Mouse (Mus musculus) adipocyte (in vitro differentiated cells): ENCODE results near the gene Nfatc2.
A peak's percentile ranks its signal among the peaks of the same experiment; 100 is the strongest.

Experiments
- DNase-seq: peaks from one replicate; pipeline ENCODE4 v3.0.0-alpha.2; 2016; ENCODE audit warnings: low spot score

Nfatc2 gene

GRCm38 (mm10) chr2:168601491-168602386 lies at the start of gene Nfatc2:
Gene Nfatc2 (minus strand): TSS chr2:168601657.
- DNase-seq: peak; percentile 86

- DNase-seq: no peak
Measured at GRCm38 (mm10) chr2:168648171-168648570, 46.7 kb upstream of the Nfatc2 start.

- DNase-seq: no peak
Measured at GRCm38 (mm10) chr2:168644855-168645254, 43.4 kb upstream of the Nfatc2 start.

- no peak for DNase-seq
Measured at GRCm38 (mm10) chr2:168643524-168644177, 42.2 kb upstream of the Nfatc2 start.

- DNase-seq: no peak
Measured at GRCm38 (mm10) chr2:168642187-168642586, 40.7 kb upstream of the Nfatc2 start.

- DNase-seq: no peak
Measured at GRCm38 (mm10) chr2:168640460-168640859, 39.0 kb upstream of the Nfatc2 start.

- no peak for DNase-seq
Measured at GRCm38 (mm10) chr2:168634881-168635280, 33.4 kb upstream of the Nfatc2 start.

GRCm38 (mm10) chr2:168633301-168633816 lies 31.9 kb upstream of the Nfatc2 start:
- no peak for DNase-seq

GRCm38 (mm10) chr2:168632543-168632942 lies 31.1 kb upstream of the Nfatc2 start:
- DNase-seq: no peak

GRCm38 (mm10) chr2:168628787-168629186 lies 27.3 kb upstream of the Nfatc2 start:
- DNase-seq: peak; percentile 87

- DNase-seq: peak; percentile 56
Measured at GRCm38 (mm10) chr2:168627829-168628770, 26.6 kb upstream of the Nfatc2 start.

- no peak for DNase-seq
Measured at GRCm38 (mm10) chr2:168626385-168626784, 24.9 kb upstream of the Nfatc2 start.

- no peak for DNase-seq
Measured at GRCm38 (mm10) chr2:168625091-168625490, 23.6 kb upstream of the Nfatc2 start.

- no peak for DNase-seq
Measured at GRCm38 (mm10) chr2:168621111-168621802, 19.8 kb upstream of the Nfatc2 start.

GRCm38 (mm10) chr2:168618205-168618717 lies 16.8 kb upstream of the Nfatc2 start:
- no peak for DNase-seq

GRCm38 (mm10) chr2:168615160-168615559 lies 13.7 kb upstream of the Nfatc2 start:
- peak; percentile 36 for DNase-seq

- peak; percentile 25 for DNase-seq
Measured at GRCm38 (mm10) chr2:168614170-168614872, 12.9 kb upstream of the Nfatc2 start.

- DNase-seq: no peak
Measured at GRCm38 (mm10) chr2:168613092-168613880, 11.8 kb upstream of the Nfatc2 start.

- DNase-seq: peak; percentile 70
Measured at GRCm38 (mm10) chr2:168610941-168611340, 9.5 kb upstream of the Nfatc2 start.
